Mouse (Mus musculus): ENCODE measurements at regions not wholly inside any gene's neighbourhood (a gene's known extent, or its start where the extent isn't known, plus 50 kb on each side); places are given as distances from the start of the nearest gene placed in this dataset.
A peak's percentile ranks its signal among the peaks of the same experiment; 100 is the strongest.

DNA sequence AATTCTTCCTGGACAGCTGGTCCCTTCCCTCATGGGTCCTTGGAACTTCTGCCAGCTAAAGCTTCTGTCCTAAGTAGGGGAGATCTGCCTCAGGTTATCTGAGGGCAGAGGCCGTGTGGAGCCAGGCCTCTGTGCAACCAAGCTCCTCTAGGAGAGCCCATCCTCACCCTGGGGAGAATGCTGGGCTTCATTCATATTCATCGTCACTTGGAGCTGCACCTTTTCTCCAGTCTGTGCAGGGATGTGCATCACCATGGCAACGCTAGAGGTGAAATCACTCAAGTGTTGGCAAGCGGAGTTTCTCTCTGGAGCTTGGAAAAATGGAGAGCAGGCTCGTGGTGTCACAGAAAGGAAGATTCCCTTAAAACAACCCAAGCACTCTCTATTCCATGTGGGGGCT, 155.5 kb upstream of the Ppp2r3a start:
- no peak for DNase-seq (ENCODE audit: extremely low read depth, insufficient read length, low spot score)

DNA sequence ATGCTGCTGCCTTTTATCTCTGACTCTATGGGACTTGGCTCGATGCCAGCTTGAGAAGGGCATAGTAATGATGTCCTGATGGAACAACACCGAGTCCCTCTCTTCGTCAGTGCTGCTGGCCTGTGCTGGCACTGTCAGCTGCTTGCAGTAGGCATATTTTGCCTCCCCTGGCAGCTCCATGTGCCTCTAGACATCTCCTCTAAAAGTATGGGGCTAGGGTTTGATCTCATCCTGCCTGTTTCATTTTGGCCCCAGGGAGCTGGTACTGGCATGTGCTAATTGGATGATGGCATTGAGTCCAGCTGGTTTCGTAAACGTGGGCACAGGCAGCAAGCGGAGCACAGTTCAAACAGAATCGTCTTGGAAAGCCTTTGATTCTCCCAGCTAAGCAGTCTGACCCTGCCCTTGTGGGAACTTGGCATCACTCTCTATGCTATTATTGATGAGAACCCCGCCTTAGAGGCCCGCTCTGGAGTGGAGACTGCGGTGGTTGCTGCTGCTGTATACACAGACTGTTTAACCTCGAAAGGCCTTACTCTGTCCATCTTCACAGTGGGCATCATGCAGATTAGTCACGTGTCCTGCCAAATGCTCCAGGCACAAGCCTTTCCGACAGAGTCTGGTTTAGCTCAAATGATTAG, 153.0 kb upstream of the Ppp2r3a start:
- no peak for DNase-seq (ENCODE audit: extremely low read depth, insufficient read length, low spot score)

DNA sequence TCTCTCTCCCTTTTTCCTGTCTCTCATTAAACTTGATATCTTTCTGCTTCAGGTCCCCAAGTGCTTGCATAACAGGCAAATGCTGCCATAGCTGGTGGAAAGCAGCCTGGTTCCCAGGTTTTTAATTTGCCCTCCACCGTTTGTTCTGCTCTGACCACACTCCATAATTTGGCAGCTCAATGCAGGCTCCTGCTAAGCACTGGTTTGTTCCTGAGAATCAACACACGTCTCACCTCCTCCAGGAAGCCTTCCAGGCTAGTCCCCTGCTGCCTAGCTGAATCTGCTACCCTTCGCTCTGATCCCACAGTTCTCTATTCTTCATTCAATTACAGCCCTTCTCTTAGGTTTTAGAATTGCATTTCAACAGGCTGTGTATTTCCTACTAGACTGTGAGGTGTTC, 152.4 kb upstream of the Ppp2r3a start:
- no peak for DNase-seq (ENCODE audit: extremely low read depth, insufficient read length, low spot score)

DNA sequence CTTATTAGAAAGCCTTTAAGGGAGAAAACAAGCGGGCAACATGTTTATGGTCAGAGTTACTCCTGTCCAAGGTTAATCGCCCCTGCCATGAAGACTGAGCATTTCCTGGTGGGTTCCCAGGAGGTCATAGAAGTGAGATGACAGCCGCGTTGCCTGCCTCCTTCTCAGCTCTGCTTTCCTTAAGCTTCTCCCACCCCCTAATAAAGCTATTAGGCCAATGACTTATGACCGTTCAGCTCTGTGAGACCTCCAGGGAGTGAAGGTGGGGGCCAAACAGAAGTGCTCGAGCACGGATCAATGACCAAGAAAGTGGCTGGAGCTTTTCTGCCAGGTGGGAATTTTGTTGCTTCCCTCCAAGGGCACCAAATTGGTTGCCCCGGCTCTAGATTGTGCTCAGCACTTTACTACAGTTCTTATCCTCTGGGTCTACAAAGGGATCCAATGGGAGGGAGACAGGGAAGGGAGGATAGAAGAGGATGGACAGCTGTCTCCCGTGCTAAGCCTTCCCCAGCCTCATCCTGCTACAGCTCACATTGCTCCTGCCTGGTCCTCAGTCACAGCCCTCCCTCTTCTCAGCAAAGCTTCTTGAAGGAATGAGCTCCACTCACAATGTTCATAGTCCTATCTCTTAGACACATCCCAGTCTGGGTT, 151.1 kb upstream of the Ppp2r3a start:
- DNase-seq (ENCODE audit: extremely low read depth, insufficient read length, low spot score): no peak

DNA sequence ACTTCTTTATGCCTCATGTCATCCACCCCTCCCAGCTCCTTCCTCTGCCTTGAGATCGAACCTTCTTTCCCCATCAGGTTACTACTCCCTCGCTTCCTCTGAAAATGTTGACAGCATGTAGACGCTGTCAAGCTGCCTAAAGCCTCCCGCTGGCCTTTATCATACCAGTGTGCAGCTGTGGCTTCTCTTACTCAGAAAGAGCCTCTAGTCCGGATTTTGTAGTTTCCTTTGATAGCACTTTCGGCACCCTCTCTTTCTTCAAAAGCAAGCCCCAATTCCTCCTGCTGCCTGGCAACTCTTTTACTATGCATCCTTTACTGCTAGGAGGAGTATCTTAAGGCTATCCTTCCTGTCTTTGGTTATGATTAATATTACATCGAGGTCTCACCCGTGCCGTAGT, 149.8 kb upstream of the Ppp2r3a start:
- DNase-seq (ENCODE audit: extremely low read depth, insufficient read length, low spot score): no peak

DNA sequence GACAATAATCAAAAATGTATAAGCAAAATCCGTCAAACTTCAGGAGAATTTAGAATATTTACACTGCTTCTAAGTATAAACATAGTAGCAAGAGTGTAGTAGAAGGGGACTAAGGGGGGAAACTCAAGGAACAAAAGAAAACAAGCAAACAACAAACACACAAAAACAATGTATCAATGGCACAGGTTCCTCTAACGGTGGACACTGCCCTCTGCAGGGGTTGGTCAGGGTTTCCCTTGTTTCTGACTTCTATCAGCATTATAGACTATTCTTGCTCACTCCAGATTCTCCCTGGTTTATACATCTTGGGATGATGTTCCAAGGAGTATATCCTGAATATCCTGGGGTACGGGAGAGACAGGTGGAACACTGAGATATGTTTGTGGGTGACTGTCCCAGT, 147.3 kb upstream of the Ppp2r3a start:
- no peak for DNase-seq (ENCODE audit: extremely low read depth, insufficient read length, low spot score)

DNA sequence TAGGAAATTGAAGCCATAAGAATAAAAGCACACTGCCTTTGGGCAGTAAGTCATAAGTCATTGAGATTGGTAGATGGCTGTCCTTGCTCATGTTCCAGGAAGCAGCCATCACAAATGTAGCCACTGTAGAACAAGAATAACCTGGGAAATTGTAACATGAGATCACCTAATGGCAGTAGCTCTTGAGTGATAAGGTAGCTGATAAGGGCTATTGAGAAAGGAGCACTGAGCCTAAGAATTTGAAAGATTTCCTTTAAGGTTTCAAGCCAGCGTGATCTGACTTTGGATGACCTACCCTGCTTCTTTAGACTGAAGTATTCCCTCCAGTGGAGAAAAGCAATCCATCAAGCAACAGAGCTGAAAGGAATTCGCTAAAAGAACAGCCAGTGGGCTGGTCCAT, 117.8 kb upstream of the Ppp2r3a start:
- no peak for DNase-seq (ENCODE audit: extremely low read depth, insufficient read length, low spot score)

DNA sequence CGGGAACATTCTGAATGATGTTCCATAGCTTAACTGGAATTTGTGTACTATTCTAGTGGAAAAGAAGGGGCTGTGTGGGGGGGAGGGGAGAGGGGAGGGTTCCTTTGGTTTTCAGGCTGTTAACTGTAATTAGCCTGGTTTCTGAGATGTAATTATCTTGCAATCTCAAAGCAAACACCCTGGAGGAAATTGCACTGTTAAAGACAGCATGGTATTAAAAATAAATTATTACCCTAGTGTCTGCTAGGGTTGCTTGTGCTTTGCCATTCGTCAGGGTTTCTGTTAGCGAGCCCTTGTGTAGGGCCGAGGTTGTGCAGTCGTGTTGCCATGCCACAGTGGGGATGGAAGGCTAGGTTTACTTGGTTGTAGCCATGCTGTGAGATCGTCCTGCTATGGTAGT, 105.0 kb upstream of the Ppp2r3a start:
- DNase-seq (ENCODE audit: extremely low read depth, insufficient read length, low spot score): no peak

DNA sequence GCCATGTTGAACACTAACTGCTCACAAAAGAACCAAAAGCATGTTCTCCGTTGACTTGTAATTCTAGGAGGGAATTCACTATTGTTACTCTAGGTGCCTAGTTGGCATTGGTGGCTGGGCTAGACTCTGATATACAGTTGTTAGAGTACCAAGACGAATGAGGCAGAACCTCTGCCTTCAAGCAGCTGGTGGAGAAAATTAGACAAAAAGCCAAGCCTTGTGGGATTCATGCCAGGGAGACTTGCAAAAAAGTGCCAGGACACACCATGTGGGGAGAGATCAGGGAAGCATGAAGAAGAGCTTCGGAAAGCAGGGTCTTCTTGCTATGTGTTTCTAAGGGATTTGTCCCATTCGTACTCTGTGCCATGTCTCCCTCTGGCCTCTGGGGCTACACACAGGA, 97.2 kb upstream of the Ppp2r3a start:
- no peak for DNase-seq (ENCODE audit: extremely low read depth, insufficient read length, low spot score)

DNA sequence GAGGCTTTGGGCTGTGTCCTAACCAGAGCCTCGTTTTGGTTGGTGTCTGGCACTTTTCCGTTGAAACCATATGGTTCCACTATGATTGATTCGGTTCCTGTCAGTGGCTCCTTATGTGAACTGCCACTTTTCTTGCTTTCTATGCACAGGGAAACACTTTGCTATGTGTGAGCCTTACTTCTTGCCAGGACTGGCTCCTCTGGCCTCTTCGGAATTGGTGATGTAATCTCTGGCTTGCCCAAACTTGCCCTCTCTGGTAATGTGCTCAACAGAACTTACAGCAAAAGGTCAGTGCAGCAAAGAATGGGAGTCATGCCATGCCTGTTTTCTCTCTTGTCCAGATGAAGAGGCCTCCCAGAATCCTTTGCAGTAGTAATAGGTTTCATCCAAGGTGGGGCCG, 91.3 kb upstream of the Ppp2r3a start:
- no peak for DNase-seq (ENCODE audit: extremely low read depth, insufficient read length, low spot score)

DNA sequence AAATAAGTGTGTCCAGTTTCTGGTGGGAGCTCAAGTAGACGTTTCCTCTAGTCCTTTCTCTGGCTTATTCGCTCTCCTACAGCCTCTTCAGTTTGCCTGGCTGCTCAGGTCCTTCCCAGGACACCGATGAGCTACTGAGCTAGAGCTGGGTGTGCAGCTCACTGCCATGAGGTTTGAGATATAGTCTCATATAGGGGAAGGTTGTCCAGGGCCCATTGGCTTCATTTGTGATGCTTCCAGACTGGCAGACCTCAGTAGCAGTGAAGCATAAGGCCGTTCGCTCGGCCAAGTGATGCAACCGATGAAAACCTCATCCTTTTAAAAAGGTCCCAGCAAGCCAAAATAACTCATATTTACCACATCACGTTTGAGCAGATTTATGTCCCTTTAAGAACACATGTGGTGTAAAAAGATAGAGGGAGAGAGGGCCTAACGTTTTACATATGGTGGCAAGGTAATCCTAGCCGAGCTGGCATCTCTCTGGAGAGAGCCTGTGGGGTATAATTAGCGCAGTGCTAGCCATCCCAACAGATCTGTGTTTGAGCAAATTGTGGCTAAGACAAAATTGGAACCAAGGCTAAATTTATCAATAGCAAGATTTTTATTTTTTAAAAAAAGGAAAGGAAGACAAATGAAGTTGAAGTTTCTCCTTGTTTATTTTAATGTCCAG, 89.3 kb upstream of the Ppp2r3a start:
- DNase-seq (ENCODE audit: extremely low read depth, insufficient read length, low spot score): no peak

DNA sequence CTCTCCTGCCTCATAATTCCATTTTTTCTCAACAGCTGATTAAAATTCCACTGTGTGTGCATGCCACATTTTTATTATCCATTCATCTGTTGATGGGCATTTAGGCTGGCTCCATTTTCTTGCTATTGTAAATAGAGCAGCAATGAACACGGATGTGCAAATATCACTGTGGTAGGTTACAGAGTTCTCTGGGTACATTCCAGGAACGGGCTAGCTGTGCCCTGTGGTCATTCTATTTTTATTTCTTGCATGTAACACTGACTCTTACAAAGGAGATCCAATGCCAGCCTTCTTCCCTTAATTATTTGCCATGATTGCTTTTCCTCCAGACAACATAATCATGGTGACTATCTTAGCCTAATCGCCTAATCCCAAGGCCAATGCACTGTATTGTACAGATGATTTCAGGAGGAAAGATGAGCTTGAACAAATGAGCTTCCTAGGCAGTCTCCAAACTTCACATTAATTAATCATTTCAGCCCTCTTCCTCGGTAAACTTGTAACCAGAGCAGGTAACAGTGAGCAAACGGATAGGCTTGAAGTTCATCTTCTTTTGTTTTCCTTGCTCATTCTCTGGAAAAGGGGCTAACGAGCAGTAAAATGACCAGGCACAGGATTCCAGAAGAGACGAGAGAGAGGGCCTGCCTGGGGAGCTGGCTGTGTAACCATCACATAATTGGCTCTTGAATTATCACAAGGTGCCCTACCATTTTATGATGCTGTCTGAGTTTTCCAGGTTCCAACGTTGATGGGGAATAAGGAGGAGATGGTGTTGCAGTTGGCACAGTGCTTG, 77.6 kb upstream of the Ppp2r3a start:
- no peak for DNase-seq (ENCODE audit: extremely low read depth, insufficient read length, low spot score)

DNA sequence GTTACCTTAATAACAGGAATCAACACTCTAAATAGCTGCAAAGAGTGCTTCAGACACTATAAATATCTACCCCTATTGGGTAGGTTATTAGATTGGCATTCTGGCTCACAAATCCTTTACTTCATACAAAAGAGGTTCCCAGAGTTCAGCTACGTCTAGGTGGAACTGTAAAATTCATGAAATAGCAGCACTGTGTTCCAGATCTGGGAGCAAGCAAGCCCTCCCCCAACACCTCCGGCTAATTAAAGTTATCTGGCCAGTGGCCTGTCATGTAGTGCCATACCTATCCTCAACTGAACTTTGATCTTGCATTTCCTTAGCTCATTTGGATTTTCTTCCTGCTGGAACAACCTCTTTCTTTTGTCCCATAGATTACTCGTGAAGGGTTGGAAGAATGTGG, 75.4 kb upstream of the Ppp2r3a start:
- DNase-seq (ENCODE audit: extremely low read depth, insufficient read length, low spot score): no peak

DNA sequence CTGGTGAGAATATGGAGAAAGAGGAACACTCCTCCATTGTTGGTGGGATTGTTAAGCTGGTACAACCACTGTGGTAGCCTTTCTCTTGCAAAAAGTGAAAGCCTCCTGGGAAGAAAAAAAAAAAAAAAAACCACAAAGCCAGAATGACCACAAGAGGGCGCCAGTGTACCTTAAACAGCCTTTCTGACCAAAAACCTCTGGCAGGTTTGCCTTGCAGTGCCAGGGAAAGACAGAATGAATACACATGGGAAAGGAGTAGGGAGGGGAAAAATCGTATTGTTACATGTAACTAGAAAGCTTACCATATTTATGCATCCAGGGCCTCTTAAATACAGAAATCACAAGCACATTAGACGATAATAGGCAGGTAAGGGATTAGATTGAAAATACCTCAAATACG, 62.4 kb upstream of the Ppp2r3a start:
- DNase-seq (ENCODE audit: extremely low read depth, insufficient read length, low spot score): peak; percentile 16

DNA sequence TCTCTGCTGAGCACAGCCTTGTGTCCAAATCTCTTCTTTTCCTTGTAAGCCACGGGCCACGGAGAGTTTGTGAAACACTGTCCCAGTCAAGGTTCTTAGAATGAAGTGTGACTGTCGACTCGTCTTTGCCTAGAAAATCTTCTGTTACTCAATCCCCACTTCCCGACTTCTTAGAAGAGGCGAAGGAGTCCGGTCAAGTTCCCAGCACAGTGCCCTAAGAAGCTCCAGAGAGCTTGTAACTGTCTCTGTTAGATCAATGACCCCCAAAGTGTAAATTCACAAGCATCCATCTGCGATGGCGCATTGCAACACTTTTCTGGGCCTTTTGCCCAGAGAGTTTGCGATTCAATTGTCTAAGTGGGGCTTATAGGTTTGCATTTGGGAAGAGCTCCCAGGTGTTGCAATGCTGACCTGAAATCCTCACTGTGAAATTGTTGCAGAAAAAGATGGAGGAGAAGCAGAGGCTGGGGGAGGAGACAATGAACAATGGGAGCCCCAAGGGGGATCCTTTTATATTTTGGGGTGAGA, 54.9 kb upstream of the Ppp2r3a start:
- DNase-seq (ENCODE audit: extremely low read depth, insufficient read length, low spot score): no peak

DNA sequence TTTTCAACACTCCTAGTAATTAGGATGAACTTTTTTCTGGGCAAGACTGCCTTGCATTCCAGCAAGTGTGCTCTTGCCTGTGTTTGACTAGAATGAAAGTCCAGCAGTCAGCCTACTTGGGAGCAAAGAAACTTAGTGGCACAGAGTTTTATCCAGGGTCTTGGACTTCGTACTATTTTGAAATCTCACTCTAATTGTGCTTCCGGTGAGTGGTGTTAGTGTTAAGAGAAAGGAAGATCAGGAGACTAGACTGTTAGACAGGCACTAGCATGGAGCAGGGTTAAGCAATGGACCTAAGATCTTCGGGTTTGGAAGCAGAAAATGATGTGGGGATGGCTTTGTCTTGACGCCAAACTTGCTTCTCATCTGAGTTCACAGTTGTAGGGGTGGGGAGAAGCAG, 54.1 kb upstream of the Ppp2r3a start:
- no peak for DNase-seq (ENCODE audit: extremely low read depth, insufficient read length, low spot score)
